Mouse (Mus musculus): Measurements from ENCODE around the gene Qrich1. TPM values are rescaled to one million over a fixed set of nuclear protein-coding genes. Genes with fewer than 3 reads are reported as not detected.

Qrich1 gene
- polyA plus RNA-seq, 1 experiment: not detected

- Histone ChIP-seq H3K4me1 (ENCODE audit: control insufficient read depth, insufficient read depth, low read length) (peaks cover 34% of the 10 kb centered on the region), H3K27ac (ENCODE audit: insufficient read depth, low read depth, low read length) (peak within 1 kb of the TSS; percentile 85), H3K4me3 (ENCODE audit: insufficient read depth, low read depth, low read length) (peak within 1 kb of the TSS; percentile 86)
- under 1% methylated on average over 73 of the region's 73 CpGs for WGBS
- peak; percentile 94 for TF ChIP-seq POLR2A (IDR thresholded peaks at IDR 0.05; ENCODE audit: insufficient read depth, low read depth, low read length)
- peak; percentile 87 for TF ChIP-seq CTCF (IDR thresholded peaks at IDR 0.05; ENCODE audit: insufficient read depth, low read depth, low read length)
These were observed 50.5 kb downstream of the Qrich1 start, which contains the start of gene Ndufaf3 for GRCm38 (mm10) chr9:108566815-108567776. Gene Ndufaf3, minus strand, starts transcription at chr9:108567434.

- peak overlapping the region; percentile 86 for H3K4me3 ChIP-seq (ENCODE audit: insufficient read depth, low read depth, low read length)
- peaks cover 34% of the 10 kb centered on the region for H3K4me1 ChIP-seq (ENCODE audit: control insufficient read depth, insufficient read depth, low read length)
- TF ChIP-seq POLR2A (IDR thresholded peaks at IDR 0.05; ENCODE audit: insufficient read depth, low read depth, low read length) (no peak), CTCF (IDR thresholded peaks at IDR 0.05; ENCODE audit: insufficient read depth, low read depth, low read length) (no peak)
- WGBS: 15% methylated on average over 18 of the region's 18 CpGs
- H3K27ac ChIP-seq (ENCODE audit: insufficient read depth, low read depth, low read length): peak overlapping the region; percentile 84
These were observed 51.4 kb downstream of the Qrich1 start for GRCm38 (mm10) chr9:108567931-108568419.

GRCm38 (mm10) chr9:108568511-108568921 lies 51.9 kb downstream of the Qrich1 start:
- no peak overlapping the region for H3K27ac ChIP-seq (ENCODE audit: insufficient read depth, low read depth, low read length)
- H3K4me1 ChIP-seq (ENCODE audit: control insufficient read depth, insufficient read depth, low read length): peaks cover 39% of the 10 kb centered on the region
- no peak for TF ChIP-seq CTCF (IDR thresholded peaks at IDR 0.05; ENCODE audit: insufficient read depth, low read depth, low read length)
- TF ChIP-seq POLR2A (IDR thresholded peaks at IDR 0.05; ENCODE audit: insufficient read depth, low read depth, low read length): no peak
- WGBS: 81% methylated on average over 17 of the region's 17 CpGs
- peak overlapping the region; percentile 86; the same call in 1 of the 2 replicates for H3K4me3 ChIP-seq (ENCODE audit: insufficient read depth, low read depth, low read length)

GRCm38 (mm10) chr9:108569381-108570206 lies 53.0 kb downstream of the Qrich1 start, which contains the start of gene Dalrd3:
Gene Dalrd3, plus strand, starts transcription at chr9:108569886.
- 2% methylated on average over 42 of the region's 42 CpGs for WGBS
- H3K4me3 ChIP-seq (ENCODE audit: insufficient read depth, low read depth, low read length): peak within 1 kb of the TSS; percentile 59
- peak within 1 kb of the TSS; percentile 7 for H3K27ac ChIP-seq (ENCODE audit: insufficient read depth, low read depth, low read length)
- TF ChIP-seq CTCF (IDR thresholded peaks at IDR 0.05; ENCODE audit: insufficient read depth, low read depth, low read length) (no peak; the same call in 1 of the 2 replicates), POLR2A (IDR thresholded peaks at IDR 0.05; ENCODE audit: insufficient read depth, low read depth, low read length) (0 out of 2 replicates have a peak, but pooled peaks have one; percentile 58)
- H3K4me1 ChIP-seq (ENCODE audit: control insufficient read depth, insufficient read depth, low read length): peaks cover 43% of the 10 kb centered on the region

GRCm38 (mm10) chr9:108570207-108570896 lies 53.7 kb downstream of the Qrich1 start:
- TF ChIP-seq CTCF (IDR thresholded peaks at IDR 0.05; ENCODE audit: insufficient read depth, low read depth, low read length) (peak; percentile 26; the same call in 1 of the 2 replicates), POLR2A (IDR thresholded peaks at IDR 0.05; ENCODE audit: insufficient read depth, low read depth, low read length) (no peak)

GRCm38 (mm10) chr9:108571401-108571973 lies 54.9 kb downstream of the Qrich1 start:
- Histone ChIP-seq H3K27ac (ENCODE audit: insufficient read depth, low read depth, low read length) (no peak overlapping the region), H3K4me1 (ENCODE audit: control insufficient read depth, insufficient read depth, low read length) (peaks cover 57% of the 10 kb centered on the region), H3K4me3 (ENCODE audit: insufficient read depth, low read depth, low read length) (no peak overlapping the region)
- TF ChIP-seq POLR2A (IDR thresholded peaks at IDR 0.05; ENCODE audit: insufficient read depth, low read depth, low read length): no peak
- 93% methylated on average over 16 of the region's 16 CpGs for WGBS

More at GRCm38 (mm10) chr9:108570207-108570896, 53.7 kb downstream of the Qrich1 start:
- 1% methylated on average over 40 of the region's 40 CpGs for WGBS
- peak overlapping the region; percentile 7 for H3K27ac ChIP-seq (ENCODE audit: insufficient read depth, low read depth, low read length)
- H3K4me3 ChIP-seq (ENCODE audit: insufficient read depth, low read depth, low read length): peak overlapping the region; percentile 59
- H3K4me1 ChIP-seq (ENCODE audit: control insufficient read depth, insufficient read depth, low read length): peaks cover 50% of the 10 kb centered on the region

- peaks cover 64% of the 10 kb centered on the region for H3K4me1 ChIP-seq (ENCODE audit: control insufficient read depth, insufficient read depth, low read length)
- no peak for TF ChIP-seq CTCF (IDR thresholded peaks at IDR 0.05; ENCODE audit: insufficient read depth, low read depth, low read length)
- no peak for TF ChIP-seq POLR2A (IDR thresholded peaks at IDR 0.05; ENCODE audit: insufficient read depth, low read depth, low read length)
- 75% methylated on average over 10 of the region's 10 CpGs for WGBS
- H3K27ac ChIP-seq (ENCODE audit: insufficient read depth, low read depth, low read length): no peak overlapping the region
- no peak overlapping the region for H3K4me3 ChIP-seq (ENCODE audit: insufficient read depth, low read depth, low read length)
These were observed 55.7 kb downstream of the Qrich1 start for GRCm38 (mm10) chr9:108572321-108572720.
